Comparison of ENCODE assay signal across 17 mouse cellular contexts in the genomic region with DNA sequence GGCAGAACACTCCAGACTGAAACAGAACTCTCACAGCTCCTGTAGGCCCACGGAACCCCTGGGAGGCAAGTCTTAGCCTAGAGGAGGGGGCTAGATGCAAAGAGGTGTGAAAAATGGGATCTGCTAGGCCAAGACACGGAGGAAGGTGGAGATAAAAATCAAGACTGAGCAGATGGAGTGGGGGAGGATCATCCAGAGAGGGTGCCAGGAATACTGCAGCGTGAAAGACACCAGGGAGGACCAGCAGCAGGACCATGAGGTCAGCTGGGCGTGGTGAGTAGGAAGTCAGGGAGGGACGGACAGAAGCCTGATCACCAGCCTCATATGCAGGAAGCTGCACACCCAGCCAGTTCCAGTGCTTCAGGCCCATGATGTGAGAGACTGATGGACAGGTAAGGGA. TPM values are rescaled to one million over a fixed set of nuclear protein-coding genes. Genes with fewer than 3 reads are reported as not detected.
DNase-seq lines count a peak whose midpoint lies in the region; TF ChIP-seq lines count a peak whose summit lies in the region.
"Had no signal": no experiment of that assay in that cellular context is flagged by ENCODE, and none has a peak within 500 bp of the region (broad histone marks: within the 10 kb centered on the region; RNA-seq: fewer than 3 reads in every experiment).

No protein-coding gene starts in this region.

- H3K4me1 ChIP-seq in lung, adult 2 months (ENCODE audit: control insufficient read depth, insufficient read depth, low read length), result no peaks in the 10 kb centered on the region
- H3K4me1 ChIP-seq: forebrain, embryonic 12.5 days; stomach, embryonic 15.5 days had no signal

- no peak for TF ChIP-seq POLR2A in lung, adult 2 months (IDR thresholded peaks at IDR 0.05; ENCODE audit: borderline replicate concordance, extremely low read depth, low read depth, low read length)

- no peak for TF ChIP-seq CTCF in gastrocnemius, adult 2 months (IDR thresholded peaks at IDR 0.05)
- no peak for TF ChIP-seq CTCF in lung, adult 2 months (IDR thresholded peaks at IDR 0.05; ENCODE audit: insufficient read depth, low read length)

- DNase-seq in gastrocnemius, adult 2 months, result peak; percentile 32
- no peak for DNase-seq in gastrocnemius, postnatal 14 days
- DNase-seq in right cerebral cortex, adult 18-20 months, result peak; percentile 38
- no peak for DNase-seq in right cerebral cortex, postnatal 10 days (ENCODE audit: low spot score in 2 of 2)
- DNase-seq in cerebellum, adult 9-11 months, result peak; percentile 83
- DNase-seq in heart, postnatal 4 days, result no peak
- no peak for DNase-seq in lung, adult 2 months
- DNase-seq: kidney, adult 9 months; kidney, postnatal 36 days; right cerebral cortex, postnatal 25 days; thymus, adult 18-20 months; thymus, postnatal 4 days had no signal

- intact Hi-C loops in gastrocnemius, adult 2 months (cut with DNase I), result no loop called here
- intact Hi-C loops in gastrocnemius, postnatal 14 days (cut with DNase I; ENCODE audit: low total_unique reads), result no loop called here

- no peak overlapping the region for H3K4me3 ChIP-seq in gastrocnemius, adult 2 months
- no peak overlapping the region for H3K4me3 ChIP-seq in lung, adult 2 months (replicated peaks; ENCODE audit: extremely low read depth, low read depth, low read length)
- H3K4me3 ChIP-seq: forebrain, embryonic 12.5 days; hindbrain, embryonic 10.5 days; neural tube, embryonic 13.5 days; stomach, embryonic 15.5 days had no signal

- 59% methylated on average over 5 of the region's 5 CpGs for WGBS in lung, adult 2 months

- no peak overlapping the region for H3K27ac ChIP-seq in gastrocnemius, adult 2 months
- H3K27ac ChIP-seq: forebrain, embryonic 12.5 days; hindbrain, embryonic 10.5 days; liver, embryonic 14.5 days; neural tube, embryonic 13.5 days; stomach, embryonic 15.5 days had no signal

RNA-seq across cellular contexts. Expression of gene Scrn1, which starts 47.5 kb away (rescaled TPM):
- 1 to 10 TPM; 1.4 to 1.6 TPM for total RNA-seq in gastrocnemius, adult 2 months (2021)
- total RNA-seq in gastrocnemius, postnatal 14 days (2021), result 1 to 10 TPM; 5.8 to 9.7 TPM
- total RNA-seq in heart, postnatal 4 days (2021), result 10 to 100 TPM in 1 of 2 experiments, 1 to 10 TPM in 1; 7.4 to 10.5 TPM
- polyA plus RNA-seq in lung, adult 2 months (2012; rRNA removed), result 9.5 and 12.7 TPM in 2 replicates

Comparison
In these comparisons a context has a peak if more than half of its experiments do, and no peak if none do; other contexts are left out.
1. DNase-seq: peak in gastrocnemius, adult 2 months (single experiment), right cerebral cortex, adult 18-20 months (single experiment) and cerebellum, adult 9-11 months (single experiment); none in gastrocnemius, postnatal 14 days (single experiment), right cerebral cortex, postnatal 10 days (0 of 2), heart, postnatal 4 days (single experiment) and lung, adult 2 months (single experiment).